Mouse (Mus musculus) heart, adult 18-20 months (tissue): ENCODE data around the gene Skiv2l. TPM values are rescaled to one million over a fixed set of nuclear protein-coding genes. Genes with fewer than 3 reads are reported as not detected.
"Not testable (repeated sequence)": the region's sequence is repeated elsewhere in the genome, so short reads cannot be mapped to it uniquely, and the experiment has no call there.

Experiments
- DNase-seq, 2 experiments: peaks; one replicate each; pipeline ENCODE4 v3.0.0; 2021 to 2022; ENCODE audit warnings: mixed read lengths in 1 of 2
- total RNA-seq, 2 experiments: library from RNA; stranded (reverse); gene quantifications; 2 replicates each; pipeline ENCODE4 v1.2.3; 2021

Skiv2l gene
- total RNA-seq, 2 experiments from 2014 or later = 20.5 to 21.0 TPM

GRCm38 (mm10) chr17:34879336-34879879, 29.4 kb upstream of the Skiv2l start, which contains the start of gene Zbtb12:
Gene Zbtb12, plus strand, starts transcription at chr17:34879483.
- no peak for DNase-seq

DNA sequence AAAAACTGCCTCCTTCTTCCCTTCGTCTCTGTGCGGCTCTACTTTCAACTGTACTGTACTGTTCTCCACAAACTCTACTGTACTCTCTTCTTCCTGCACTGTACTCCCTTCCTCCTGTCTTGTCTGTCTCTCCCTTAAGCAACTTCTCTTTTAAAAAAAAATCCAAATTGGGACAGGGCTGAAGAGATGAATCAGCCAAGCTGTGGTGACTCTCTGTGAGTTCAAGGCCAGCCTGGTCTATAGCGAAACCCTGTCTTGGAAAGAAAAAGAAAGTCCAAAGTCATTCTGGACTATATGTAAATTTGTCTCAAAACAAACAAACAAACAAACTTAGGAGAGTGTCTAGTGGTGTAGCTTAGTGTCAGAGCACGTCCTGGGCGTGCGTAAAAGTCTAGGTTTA, 24.3 kb upstream of the Skiv2l start:
- no peak for DNase-seq

- no peak for DNase-seq
These were observed 16.0 kb upstream of the Skiv2l start for GRCm38 (mm10) chr17:34865981-34866380.

- DNase-seq = no peak
These were observed 12.5 kb upstream of the Skiv2l start, which contains the start of gene Cfb for GRCm38 (mm10) chr17:34862416-34863081. Gene Cfb, minus strand, starts transcription at chr17:34862518.

- DNase-seq = peak in 1 of 2 experiments; percentile 45
These were observed 11.8 kb upstream of the Skiv2l start for GRCm38 (mm10) chr17:34861704-34862415.

- DNase-seq = no peak
These were observed 10.5 kb upstream of the Skiv2l start for GRCm38 (mm10) chr17:34860514-34860913.

DNA sequence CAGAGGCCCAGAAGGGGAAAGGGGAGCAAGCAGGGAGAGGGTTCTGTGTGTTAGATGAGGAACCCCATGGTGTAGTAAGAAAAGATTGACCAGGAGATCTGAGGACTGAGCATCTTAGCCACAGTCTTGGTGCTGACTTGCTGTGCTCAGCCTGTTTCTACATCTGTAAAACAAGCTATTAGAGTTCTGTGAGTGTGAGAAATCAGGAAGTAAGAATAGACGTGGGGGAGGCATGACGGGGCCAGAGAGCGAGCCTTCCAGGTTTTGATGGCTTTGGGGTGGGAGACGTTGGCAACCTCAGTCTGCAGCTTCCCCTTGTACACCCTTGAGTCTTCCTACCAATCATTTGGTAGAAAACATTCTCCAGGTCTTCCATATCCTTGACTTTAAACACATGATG, 8.7 kb upstream of the Skiv2l start:
- no peak for DNase-seq

DNA sequence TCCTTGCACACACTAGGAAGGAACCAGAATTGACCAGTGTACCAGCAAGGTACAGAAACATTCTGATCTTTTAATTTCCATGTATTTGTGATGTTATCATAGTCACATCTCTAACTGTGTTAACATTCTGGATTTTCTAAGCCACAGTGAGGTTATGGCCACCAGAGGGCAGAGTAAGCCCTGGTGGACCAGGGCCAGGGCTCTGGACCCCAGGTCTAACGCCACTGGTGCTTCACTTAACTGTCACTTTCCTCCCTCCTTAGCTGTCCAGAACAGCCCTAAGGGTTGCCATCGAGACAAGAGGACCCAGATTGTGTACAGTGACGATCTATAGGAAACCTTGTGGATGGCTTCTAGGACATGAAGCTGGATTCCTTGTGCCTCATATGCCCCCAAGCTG, 5.8 kb upstream of the Skiv2l start:
- DNase-seq = peak; percentile 26 to 73

- DNase-seq = no peak
These were observed 4.8 kb upstream of the Skiv2l start for GRCm38 (mm10) chr17:34854761-34855160.

- no peak for DNase-seq
These were observed 3.5 kb upstream of the Skiv2l start for GRCm38 (mm10) chr17:34853511-34853910.

GRCm38 (mm10) chr17:34850517-34851125, 611 bp upstream of the Skiv2l start:
- DNase-seq = no peak

GRCm38 (mm10) chr17:34847615-34848014, 2.4 kb downstream of the Skiv2l start:
- DNase-seq = no peak

DNA sequence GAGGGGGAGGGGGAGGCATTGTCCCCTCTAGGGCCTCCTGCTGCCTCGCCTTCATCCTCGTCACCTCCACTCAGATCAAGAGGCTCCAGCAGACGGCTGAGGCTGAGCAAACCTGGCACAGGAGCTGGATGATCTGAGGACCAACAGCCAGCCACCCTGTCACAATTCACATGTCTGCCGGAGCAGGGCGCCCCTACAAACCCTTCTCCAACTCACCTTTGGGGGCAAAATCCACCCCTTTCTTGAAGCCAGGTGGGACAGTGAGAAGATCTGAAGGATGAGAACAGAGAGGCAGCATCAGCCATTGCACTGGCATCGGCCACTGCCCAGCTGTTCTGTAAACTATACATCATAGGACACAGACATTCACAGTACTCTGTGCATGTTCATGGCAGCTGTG, 2.8 kb downstream of the Skiv2l start:
- no peak for DNase-seq

DNA sequence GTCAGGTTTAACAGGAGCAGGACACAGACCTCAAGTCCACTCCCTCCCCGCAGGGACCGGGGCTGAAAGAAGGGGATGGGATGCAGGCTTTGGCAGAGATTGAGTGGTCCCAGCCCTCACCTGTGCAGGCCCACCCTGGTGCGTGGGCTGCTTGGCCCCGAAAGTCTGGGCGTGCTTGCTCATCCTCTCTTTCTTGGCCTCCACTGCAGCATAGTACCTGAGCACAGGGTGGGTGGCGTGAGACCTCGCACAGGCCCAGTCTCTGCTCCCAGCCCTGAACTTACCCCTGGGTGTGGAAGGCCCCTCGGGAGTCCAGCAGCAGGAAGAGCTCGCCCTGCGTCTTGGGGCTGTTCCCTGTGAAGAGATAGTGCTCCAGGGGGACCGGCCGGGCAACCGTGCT, 5.1 kb downstream of the Skiv2l start:
- DNase-seq = no peak

GRCm38 (mm10) chr17:34840736-34841307, 9.2 kb downstream of the Skiv2l start:
- no peak for DNase-seq

- no peak for DNase-seq
These were observed 11.2 kb downstream of the Skiv2l start for GRCm38 (mm10) chr17:34838785-34839184.

GRCm38 (mm10) chr17:34837464-34838324, 12.3 kb downstream of the Skiv2l start:
- DNase-seq = no peak

DNA sequence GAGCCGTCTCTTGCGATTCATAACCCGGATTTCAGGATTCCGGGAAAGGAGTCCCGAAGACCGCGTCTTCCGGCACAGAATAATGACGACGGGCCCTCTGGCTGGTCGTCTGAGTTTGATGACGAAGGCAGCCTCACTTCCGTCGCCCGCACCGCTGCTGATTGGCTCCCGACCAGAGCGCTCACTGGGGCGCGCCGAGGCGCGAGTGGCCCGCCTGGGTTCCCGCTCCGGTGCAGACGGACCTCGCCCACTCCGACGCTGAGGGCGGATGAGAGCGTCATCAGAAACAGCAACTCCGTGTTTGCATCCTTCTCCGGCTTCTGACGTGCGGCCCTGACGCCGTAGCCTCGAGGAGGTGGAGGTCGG, 13.2 kb downstream of the Skiv2l start, which contains the start of the genes Stk19 and Dxo:
Gene Stk19, minus strand, starts transcription at position 90 of the 366 bp plus-strand sequence.
Gene Dxo, plus strand, starts transcription at position 164 of the 366 bp plus-strand sequence.
- peak; percentile 97 for DNase-seq

- no peak for DNase-seq
These were observed 13.7 kb downstream of the Skiv2l start for GRCm38 (mm10) chr17:34836155-34836855.

DNA sequence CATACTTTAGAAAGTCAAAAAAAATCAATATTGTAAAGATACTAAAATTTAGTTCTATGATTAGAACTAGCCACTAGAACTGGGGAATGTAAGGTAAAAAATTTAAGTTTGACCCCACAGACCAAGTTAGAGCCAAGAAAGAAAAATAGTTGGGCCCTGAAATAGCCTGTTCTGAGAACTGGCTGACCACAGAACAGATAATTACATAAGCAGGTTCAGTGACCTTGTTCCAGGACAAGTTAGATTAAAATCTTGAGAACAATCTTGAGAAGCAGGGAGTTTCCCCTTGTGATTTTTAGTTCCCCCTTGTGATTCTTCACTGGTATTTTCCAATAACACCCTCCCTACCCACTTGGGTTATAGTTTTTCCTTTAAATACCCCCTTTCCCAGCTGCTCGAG, 19.2 kb downstream of the Skiv2l start:
- DNase-seq = not testable (repeated sequence)
